ENCODE assay signal across 8 mouse cellular contexts in the genomic region with DNA sequence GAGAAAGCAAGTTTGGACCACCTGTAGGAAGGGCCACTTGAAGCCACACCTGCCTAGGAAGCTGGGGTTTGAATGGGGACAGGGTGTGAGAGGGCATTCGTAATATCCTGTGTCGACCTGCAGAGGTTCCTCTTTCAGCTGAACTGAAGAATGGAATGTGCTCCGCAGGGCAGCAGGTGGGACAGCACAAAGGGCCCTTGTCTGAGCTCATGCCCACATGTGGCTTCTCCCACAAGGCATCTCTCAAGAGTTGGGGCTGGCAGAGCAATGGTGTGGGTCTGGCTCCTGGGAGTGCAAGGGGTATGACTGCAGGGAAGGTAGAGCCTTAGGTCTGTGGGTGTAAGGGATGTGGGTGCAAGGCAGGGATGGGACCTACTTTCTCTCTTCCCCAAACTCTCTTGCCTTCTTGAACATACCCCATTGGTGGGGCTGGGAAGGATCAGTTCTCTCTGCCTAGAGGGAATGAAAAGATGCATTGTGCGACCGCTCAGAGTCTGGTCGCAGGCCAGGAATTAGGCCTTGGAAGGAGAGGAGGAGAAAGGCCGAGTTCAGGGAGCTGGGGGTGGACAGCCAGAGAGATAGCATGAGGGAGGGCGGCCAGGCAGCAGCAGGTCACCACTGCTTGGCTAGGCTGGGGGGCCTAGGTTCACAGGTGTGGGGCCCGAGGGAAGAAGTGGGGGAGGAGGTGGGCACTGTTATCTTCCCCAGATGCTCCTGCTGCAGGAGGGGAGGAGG.
A peak's percentile ranks its signal among the peaks of the same experiment; 100 is the strongest.
DNase-seq lines count a peak whose midpoint lies in the region; ATAC-seq and TF ChIP-seq lines count a peak whose summit lies in the region.

No protein-coding gene starts in this region.

- no peaks in the 10 kb centered on the region for H3K9me3 ChIP-seq in lung, embryonic 14.5 days (ENCODE audit: low read depth, low read length)
- no peaks in the 10 kb centered on the region for H3K9me3 ChIP-seq in embryonic facial prominence, embryonic 15.5 days (replicated peaks)
- no peaks in the 10 kb centered on the region for H3K9me3 ChIP-seq in midbrain, embryonic 13.5 days
- H3K9me3 ChIP-seq in kidney, embryonic 16.5 days (ENCODE audit: low read length): no peaks in the 10 kb centered on the region

- H3K4me2 ChIP-seq in lung, embryonic 14.5 days: no peak overlapping the region
- H3K4me2 ChIP-seq in embryonic facial prominence, embryonic 15.5 days (replicated peaks): no peak overlapping the region
- no peak overlapping the region for H3K4me2 ChIP-seq in midbrain, embryonic 13.5 days (replicated peaks)
- no peak overlapping the region for H3K4me2 ChIP-seq in kidney, embryonic 16.5 days (replicated peaks; ENCODE audit: low read depth, low read length)

- ATAC-seq in lung, embryonic 14.5 days (ENCODE audit: insufficient read depth): peak; percentile 68
- peak; percentile 26; the same call in 1 of the 2 replicates for ATAC-seq in embryonic facial prominence, embryonic 15.5 days (ENCODE audit: insufficient number of reproducible peaks, low FRiP score, low TSS enrichment, low read depth)
- peak; percentile 45 for ATAC-seq in midbrain, embryonic 13.5 days
- no peak for ATAC-seq in erythroid progenitor cell, adult 5-6 weeks (replicated peaks; ENCODE audit: low FRiP score, poor library complexity, severe bottlenecking)
- ATAC-seq in kidney, embryonic 16.5 days (ENCODE audit: low FRiP score, low TSS enrichment): no peak

- TF ChIP-seq CTCF in lung, embryonic 14.5 days (IDR thresholded peaks at IDR 0.05; ENCODE audit: low read depth): no peak
- TF ChIP-seq CTCF in lung, adult 2 months (IDR thresholded peaks at IDR 0.05; ENCODE audit: insufficient read depth, low read length): no peak

- TF ChIP-seq POLR2A in lung, adult 2 months (IDR thresholded peaks at IDR 0.05; ENCODE audit: borderline replicate concordance, extremely low read depth, low read depth, low read length): no peak

- 36% methylated on average over 9 of the region's 9 CpGs for WGBS in lung, embryonic 14.5 days
- WGBS in lung, adult 2 months: 55% methylated on average over 9 of the region's 9 CpGs
- WGBS in embryonic facial prominence, embryonic 15.5 days: 32% methylated on average over 9 of the region's 9 CpGs
- WGBS in midbrain, embryonic 13.5 days: 28% methylated on average over 9 of the region's 9 CpGs
- 41% methylated on average over 9 of the region's 9 CpGs for WGBS in kidney, embryonic 16.5 days

- H3K27me3 ChIP-seq in lung, embryonic 14.5 days (ENCODE audit: insufficient read depth, low read length): no peaks in the 10 kb centered on the region
- no peaks in the 10 kb centered on the region for H3K27me3 ChIP-seq in embryonic facial prominence, embryonic 15.5 days
- H3K27me3 ChIP-seq in midbrain, embryonic 13.5 days: peaks cover 10% of the 10 kb centered on the region; the same call in 1 of the 2 replicates
- H3K27me3 ChIP-seq in kidney, embryonic 16.5 days (ENCODE audit: insufficient read depth, low read length): peaks cover 14% of the 10 kb centered on the region

- no peak overlapping the region for H3K4me3 ChIP-seq in lung, embryonic 14.5 days (ENCODE audit: low read depth, low read length)
- no peak overlapping the region for H3K4me3 ChIP-seq in lung, adult 2 months (replicated peaks; ENCODE audit: extremely low read depth, low read depth, low read length)
- H3K4me3 ChIP-seq in embryonic facial prominence, embryonic 15.5 days (replicated peaks): no peak overlapping the region
- H3K4me3 ChIP-seq in midbrain, embryonic 13.5 days (replicated peaks): no peak overlapping the region
- no peak overlapping the region for H3K4me3 ChIP-seq in kidney, embryonic 16.5 days (ENCODE audit: low read length)

- peak; percentile 32 for DNase-seq in lung, embryonic 14.5 days
- no peak for DNase-seq in lung, adult 2 months
- peak; percentile 46 to 50 for DNase-seq in layer of hippocampus, adult 8-10 months (ENCODE audit: low spot score in 2 of 2)
- DNase-seq in cerebellum, adult 11 months: no peak

- no peak overlapping the region for H3K9ac ChIP-seq in lung, embryonic 14.5 days
- H3K9ac ChIP-seq in embryonic facial prominence, embryonic 15.5 days: no peak overlapping the region
- 0 out of 2 replicates have a peak overlapping the region, but pooled peaks have one; percentile 33 for H3K9ac ChIP-seq in midbrain, embryonic 13.5 days (replicated peaks)
- H3K9ac ChIP-seq in kidney, embryonic 16.5 days (replicated peaks; ENCODE audit: low read length): no peak overlapping the region

- H3K36me3 ChIP-seq in lung, embryonic 14.5 days (ENCODE audit: insufficient read depth): no peaks in the 10 kb centered on the region
- no peaks in the 10 kb centered on the region for H3K36me3 ChIP-seq in embryonic facial prominence, embryonic 15.5 days
- 0 out of 2 replicates have a peak, but pooled peaks cover 7% of the 10 kb centered on the region for H3K36me3 ChIP-seq in midbrain, embryonic 13.5 days
- H3K36me3 ChIP-seq in kidney, embryonic 16.5 days (ENCODE audit: insufficient read depth, low read length): no peaks in the 10 kb centered on the region

- peak overlapping the region; percentile 76 for H3K27ac ChIP-seq in lung, embryonic 14.5 days (ENCODE audit: low read depth)
- H3K27ac ChIP-seq in embryonic facial prominence, embryonic 15.5 days (replicated peaks): no peak overlapping the region
- peak overlapping the region; percentile 47; the same call in 1 of the 2 replicates for H3K27ac ChIP-seq in midbrain, embryonic 13.5 days
- no peak overlapping the region for H3K27ac ChIP-seq in kidney, embryonic 16.5 days (ENCODE audit: low read length)

- H3K4me1 ChIP-seq in lung, embryonic 14.5 days (ENCODE audit: insufficient read depth): peaks cover 3% of the 10 kb centered on the region; the same call in 1 of the 2 replicates
- H3K4me1 ChIP-seq in lung, adult 2 months (ENCODE audit: control insufficient read depth, insufficient read depth, low read length): no peaks in the 10 kb centered on the region
- H3K4me1 ChIP-seq in embryonic facial prominence, embryonic 15.5 days: 0 out of 2 replicates have a peak, but pooled peaks cover 5% of the 10 kb centered on the region
- peaks cover 23% of the 10 kb centered on the region for H3K4me1 ChIP-seq in midbrain, embryonic 13.5 days (replicated peaks)
- H3K4me1 ChIP-seq in kidney, embryonic 16.5 days (ENCODE audit: insufficient read depth, low read length): no peaks in the 10 kb centered on the region

Comparison
In these comparisons a context has a peak if more than half of its experiments do, and no peak if none do; other contexts are left out.
1. DNase-seq: peak in lung, embryonic 14.5 days (single experiment) and layer of hippocampus, adult 8-10 months (2 of 2); none in lung, adult 2 months (single experiment) and cerebellum, adult 11 months (single experiment).
2. ATAC-seq: peak in lung, embryonic 14.5 days (single experiment), embryonic facial prominence, embryonic 15.5 days (single experiment) and midbrain, embryonic 13.5 days (single experiment); none in erythroid progenitor cell, adult 5-6 weeks (single experiment) and kidney, embryonic 16.5 days (single experiment).
3. H3K27ac ChIP-seq: peak in lung, embryonic 14.5 days (single experiment) and midbrain, embryonic 13.5 days (single experiment); none in embryonic facial prominence, embryonic 15.5 days (single experiment) and kidney, embryonic 16.5 days (single experiment).